8 mouse cellular contexts compared by ENCODE assay signal in the genomic region with DNA sequence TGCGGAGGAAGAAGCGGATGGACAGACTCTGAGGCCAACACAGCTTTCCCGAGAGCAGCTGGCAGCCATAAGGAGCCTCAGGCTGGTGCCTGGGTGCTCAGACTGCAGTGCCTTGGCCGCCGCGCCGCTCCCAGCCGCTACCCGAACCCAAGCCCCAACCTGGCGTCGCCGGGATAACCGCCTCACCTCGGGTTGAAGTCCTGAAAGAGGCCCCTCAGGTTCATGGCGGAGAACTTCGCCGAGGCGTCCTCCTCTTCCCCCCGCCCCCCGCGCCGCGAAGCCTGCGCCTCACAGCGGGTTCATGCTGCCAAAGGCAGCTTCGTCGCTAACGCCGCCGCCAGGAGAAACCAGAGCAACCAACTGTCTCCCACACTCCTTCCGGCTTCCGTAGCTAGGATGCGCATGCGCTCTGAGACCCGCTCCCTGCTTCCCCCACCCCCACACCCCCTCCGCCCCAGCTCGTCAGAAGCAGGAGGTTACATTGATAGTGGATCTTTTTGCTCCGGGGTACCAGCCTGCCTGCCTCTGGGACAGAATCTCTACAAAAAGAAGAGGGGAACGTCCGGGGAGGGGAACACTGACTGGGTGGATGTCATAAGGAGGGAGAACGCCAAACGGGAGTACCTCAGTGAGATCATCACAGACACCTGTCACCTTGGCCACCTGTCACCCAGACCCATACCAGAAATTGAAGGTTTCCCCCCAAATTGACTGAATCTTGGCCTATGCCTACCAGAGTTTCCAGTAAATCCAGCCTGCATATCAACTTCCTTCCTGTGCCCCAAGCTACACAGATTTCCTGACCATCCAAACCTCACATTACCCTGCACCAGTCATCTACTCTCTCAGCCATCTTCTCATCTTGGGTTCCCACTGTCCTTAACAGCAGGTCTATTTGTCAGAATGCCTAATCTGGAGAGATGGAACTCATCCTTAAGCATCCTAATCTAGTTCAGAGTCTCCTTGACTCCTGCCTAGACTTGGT. TPM values are rescaled to one million over a fixed set of nuclear protein-coding genes. Genes with fewer than 3 reads are reported as not detected.
DNase-seq lines count a peak whose midpoint lies in the region; ATAC-seq lines count a peak whose summit lies in the region.

Gene Tmem185a (minus strand): TSS at position 389 of the 985 bp plus-strand sequence.

- peak within 1 kb of the TSS; percentile 48 for H3K4me3 ChIP-seq in intestine, embryonic 14.5 days (ENCODE audit: low read depth, low read length)

- no peaks in the 10 kb centered on the region for H3K9me3 ChIP-seq in intestine, embryonic 14.5 days (ENCODE audit: control insufficient read depth, low read length)

- intact Hi-C loops in left cerebral cortex, postnatal 14 days (cut with DNase I), result loop anchor here (10.0 kb wide), 1 partner anchor 88 kb away; no protein-coding TSS in a partner anchor

- peak within 1 kb of the TSS; percentile 56 for H3K9ac ChIP-seq in intestine, embryonic 14.5 days (ENCODE audit: low read length)

- ATAC-seq in intestine, embryonic 14.5 days (replicated peaks; ENCODE audit: low FRiP score, low TSS enrichment, low read depth), result peak; percentile 92

- 15% methylated on average over 39 of the region's 42 CpGs for WGBS in intestine, embryonic 14.5 days

- H3K27ac ChIP-seq in intestine, embryonic 14.5 days (ENCODE audit: low read depth), result 0 out of 2 replicates have a peak within 1 kb of the TSS, but pooled peaks have one; percentile 64

- DNase-seq in adipocyte (ENCODE audit: low spot score), result peak; percentile 88
- peak; percentile 88 for DNase-seq in embryo, embryonic 10 days (ENCODE audit: low spot score)
- DNase-seq in gastrocnemius, postnatal 25 days, result peak; percentile 84
- peak; percentile 85 for DNase-seq in intestine, embryonic 14.5 days (ENCODE audit: low spot score)
- peak; percentile 74 to 85 for DNase-seq in left cerebral cortex, postnatal 14 days (ENCODE audit: low spot score in 2 of 2)
- peak; percentile 87 for DNase-seq in mesoderm, embryonic 11.5 days (ENCODE audit: low read depth, low spot score)
- peak; percentile 69 to 78 for DNase-seq in right cerebral cortex, postnatal 36 days (ENCODE audit: low spot score in 2 of 2)
- DNase-seq in yolk sac, embryonic 10.5 days (ENCODE audit: low spot score), result peak; percentile 76

- H3K4me1 ChIP-seq in intestine, embryonic 14.5 days (replicated peaks; ENCODE audit: control insufficient read depth, insufficient read depth, low read length), result peaks cover 4% of the 10 kb centered on the region; the same call in 1 of the 2 replicates

- no peaks in the 10 kb centered on the region for H3K27me3 ChIP-seq in intestine, embryonic 14.5 days (replicated peaks; ENCODE audit: control insufficient read depth, insufficient read depth, low read length)

- H3K4me2 ChIP-seq in intestine, embryonic 14.5 days (ENCODE audit: low read length), result peak within 1 kb of the TSS; percentile 55

- no peaks in the 10 kb centered on the region for H3K36me3 ChIP-seq in intestine, embryonic 14.5 days (ENCODE audit: control insufficient read depth, insufficient read depth, low read length)

RNA-seq across cellular contexts. Expression of gene Tmem185a, which starts in this region (rescaled TPM):
- 10 to 100 TPM; 34.5 to 34.9 TPM for total RNA-seq in gastrocnemius, postnatal 25 days (2021)
- polyA plus RNA-seq in intestine, embryonic 14.5 days (2014; fragmentation: Nextera tagmentation; extraction: Ambion mirVana), result 41.3 and 45.5 TPM in 2 replicates
- 10 to 100 TPM; 44.9 to 46.9 TPM for total RNA-seq in left cerebral cortex, postnatal 14 days (2021)

Comparison
In these comparisons a context has a peak if more than half of its experiments do, and no peak if none do; other contexts are left out.
1. Peak in every context shown above with its lines: DNase-seq, ATAC-seq, H3K4me3 ChIP-seq and H3K27ac ChIP-seq.